Mouse (Mus musculus): ENCODE results near the gene Mllt10.

DNA sequence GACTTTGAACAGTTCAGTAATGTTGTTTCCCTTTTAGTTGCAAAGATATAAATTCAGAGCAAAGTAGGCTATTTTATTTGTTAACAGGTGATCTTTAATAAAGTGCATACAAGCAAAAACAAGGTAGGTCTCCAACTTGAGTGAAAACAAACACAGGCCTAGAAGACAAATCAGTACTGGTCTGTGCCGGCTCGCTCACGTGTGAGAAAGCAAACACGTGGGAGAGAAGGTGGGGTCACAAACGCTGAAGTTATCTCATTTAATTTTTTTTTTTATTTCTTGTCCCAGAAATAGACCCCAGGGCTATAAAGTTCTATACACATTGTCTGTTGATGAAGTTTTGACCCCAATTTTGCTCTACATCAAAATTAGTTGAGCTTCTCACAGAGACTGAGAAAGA lies 29.9 kb upstream of the Mllt10 start:
- no peak for TF ChIP-seq CTCF (IDR thresholded peaks at IDR 0.05; ENCODE audit: low read depth, low read length)
- TF ChIP-seq POLR2A (IDR thresholded peaks at IDR 0.05; ENCODE audit: borderline replicate concordance, low read depth, low read length), result no peak

Measured in bone marrow macrophage, adult 2 months (primary cell).